Mouse (Mus musculus) inflammation-experienced regulatory T-cells, adult 6 months (primary cell): ENCODE data around the gene Yars. TPM values are rescaled to one million over a fixed set of nuclear protein-coding genes. Genes with fewer than 3 reads are reported as not detected.
"Not testable (repeated sequence)": the region's sequence is repeated elsewhere in the genome, so short reads cannot be mapped to it uniquely, and the experiment has no call there.

Experiments
- ATAC-seq: one replicate; pipeline ENCODE4 v1.8.0; 2017
- polyA plus RNA-seq, 3 experiments: library from polyadenylated mRNA; unstranded; fragments of 100-300 nt; shearing (Covaris generic); gene quantifications; one replicate each; pipeline ENCODE4 v1.2.1; 2017

Yars gene
- polyA plus RNA-seq, 3 experiments from 2014 or later = 32.7 to 36.8 (median 35.7) TPM

GRCm38 (mm10) chr4:129188803-129189541 is 588 bp upstream of the Yars start:
- no peak for ATAC-seq

GRCm38 (mm10) chr4:129190538-129190937 is 978 bp downstream of the Yars start:
- no peak for ATAC-seq

- ATAC-seq = no peak
Measured at GRCm38 (mm10) chr4:129191691-129192090, 2.1 kb downstream of the Yars start.

- no peak for ATAC-seq
Measured at GRCm38 (mm10) chr4:129194280-129194679, 4.7 kb downstream of the Yars start.

- no peak for ATAC-seq
Measured at GRCm38 (mm10) chr4:129197514-129197913, 8.0 kb downstream of the Yars start.

GRCm38 (mm10) chr4:129204655-129205054 is 15.1 kb downstream of the Yars start:
- ATAC-seq = no peak

- no peak for ATAC-seq
Measured at GRCm38 (mm10) chr4:129206792-129207191, 17.2 kb downstream of the Yars start.

- ATAC-seq = no peak
Measured at GRCm38 (mm10) chr4:129209504-129209903, 19.9 kb downstream of the Yars start.

GRCm38 (mm10) chr4:129211461-129211860 is 21.9 kb downstream of the Yars start:
- ATAC-seq = no peak

- not testable (repeated sequence) for ATAC-seq
Measured at GRCm38 (mm10) chr4:129212486-129212885, 22.9 kb downstream of the Yars start.

GRCm38 (mm10) chr4:129218569-129219175 is 29.1 kb downstream of the Yars start:
- no peak for ATAC-seq

- ATAC-seq = no peak
Measured at GRCm38 (mm10) chr4:129219198-129219597, 29.6 kb downstream of the Yars start.

GRCm38 (mm10) chr4:129220376-129221089 is 31.0 kb downstream of the Yars start:
- no peak for ATAC-seq

GRCm38 (mm10) chr4:129221097-129222010 is 31.8 kb downstream of the Yars start:
- no peak for ATAC-seq

- ATAC-seq = no peak
Measured at GRCm38 (mm10) chr4:129222019-129222925, 32.7 kb downstream of the Yars start.

GRCm38 (mm10) chr4:129223421-129224281 is 34.1 kb downstream of the Yars start:
- no peak for ATAC-seq

- ATAC-seq = no peak
Measured at GRCm38 (mm10) chr4:129225315-129225714, 35.8 kb downstream of the Yars start.

GRCm38 (mm10) chr4:129226441-129226963 is 36.9 kb downstream of the Yars start:
- no peak for ATAC-seq

GRCm38 (mm10) chr4:129227170-129227984 is 37.8 kb downstream of the Yars start:
- no peak for ATAC-seq
